Mouse (Mus musculus): ENCODE measurements around the gene Retreg1.
A peak's percentile ranks its signal among the peaks of the same experiment; 100 is the strongest.

Retreg1 gene

GRCm38 (mm10) chr15:25843086-25843991, at the start of gene Retreg1:
Retreg1 (plus strand) TSS chr15:25843180.
- DNase-seq (ENCODE audit: extremely low read depth, insufficient read length, low spot score): peak; percentile 90

- DNase-seq (ENCODE audit: extremely low read depth, insufficient read length, low spot score): no peak
These were observed 48.9 kb upstream of the Retreg1 start for GRCm38 (mm10) chr15:25794123-25794522.

GRCm38 (mm10) chr15:25795496-25795895, 47.5 kb upstream of the Retreg1 start:
- no peak for DNase-seq (ENCODE audit: extremely low read depth, insufficient read length, low spot score)

GRCm38 (mm10) chr15:25796353-25796752, 46.6 kb upstream of the Retreg1 start:
- DNase-seq (ENCODE audit: extremely low read depth, insufficient read length, low spot score): peak; percentile 45

GRCm38 (mm10) chr15:25797179-25797578, 45.8 kb upstream of the Retreg1 start:
- DNase-seq (ENCODE audit: extremely low read depth, insufficient read length, low spot score): no peak

GRCm38 (mm10) chr15:25797888-25798287, 45.1 kb upstream of the Retreg1 start:
- DNase-seq (ENCODE audit: extremely low read depth, insufficient read length, low spot score): no peak

- no peak for DNase-seq (ENCODE audit: extremely low read depth, insufficient read length, low spot score)
These were observed 41.3 kb upstream of the Retreg1 start for GRCm38 (mm10) chr15:25801726-25802125.

GRCm38 (mm10) chr15:25802194-25802593, 40.8 kb upstream of the Retreg1 start:
- DNase-seq (ENCODE audit: extremely low read depth, insufficient read length, low spot score): no peak

- DNase-seq (ENCODE audit: extremely low read depth, insufficient read length, low spot score): no peak
These were observed 39.9 kb upstream of the Retreg1 start for GRCm38 (mm10) chr15:25803111-25803510.

GRCm38 (mm10) chr15:25805336-25806110, 37.5 kb upstream of the Retreg1 start:
- DNase-seq (ENCODE audit: extremely low read depth, insufficient read length, low spot score): no peak

GRCm38 (mm10) chr15:25806363-25806762, 36.6 kb upstream of the Retreg1 start:
- DNase-seq (ENCODE audit: extremely low read depth, insufficient read length, low spot score): no peak

GRCm38 (mm10) chr15:25806878-25807277, 36.1 kb upstream of the Retreg1 start:
- DNase-seq (ENCODE audit: extremely low read depth, insufficient read length, low spot score): no peak

- DNase-seq (ENCODE audit: extremely low read depth, insufficient read length, low spot score): peak; percentile 34
These were observed 34.1 kb upstream of the Retreg1 start for GRCm38 (mm10) chr15:25808677-25809460.

- no peak for DNase-seq (ENCODE audit: extremely low read depth, insufficient read length, low spot score)
These were observed 33.3 kb upstream of the Retreg1 start for GRCm38 (mm10) chr15:25809669-25810068.

- no peak for DNase-seq (ENCODE audit: extremely low read depth, insufficient read length, low spot score)
These were observed 31.1 kb upstream of the Retreg1 start for GRCm38 (mm10) chr15:25811834-25812250.

- DNase-seq (ENCODE audit: extremely low read depth, insufficient read length, low spot score): no peak
These were observed 30.5 kb upstream of the Retreg1 start for GRCm38 (mm10) chr15:25812479-25812878.

GRCm38 (mm10) chr15:25814535-25814934, 28.4 kb upstream of the Retreg1 start:
- no peak for DNase-seq (ENCODE audit: extremely low read depth, insufficient read length, low spot score)

- DNase-seq (ENCODE audit: extremely low read depth, insufficient read length, low spot score): no peak
These were observed 25.8 kb upstream of the Retreg1 start for GRCm38 (mm10) chr15:25817191-25817590.

GRCm38 (mm10) chr15:25821981-25822380, 21.0 kb upstream of the Retreg1 start:
- DNase-seq (ENCODE audit: extremely low read depth, insufficient read length, low spot score): no peak

- no peak for DNase-seq (ENCODE audit: extremely low read depth, insufficient read length, low spot score)
These were observed 20.3 kb upstream of the Retreg1 start for GRCm38 (mm10) chr15:25822656-25823055.

- DNase-seq (ENCODE audit: extremely low read depth, insufficient read length, low spot score): no peak
These were observed 16.4 kb upstream of the Retreg1 start for GRCm38 (mm10) chr15:25826531-25826961.
